Mouse (Mus musculus) B cell, adult (primary cell): ENCODE measurements around the gene Slc46a1. TPM values are rescaled to one million over a fixed set of nuclear protein-coding genes. Genes with fewer than 3 reads are reported as not detected.

Experiments
- total RNA-seq: library from RNA; stranded (reverse); gene quantifications from 4 replicates; pipeline ENCODE4 v1.2.4, GENCODE M21; 2023; ENCODE audit not compliant: inconsistent age

Slc46a1 gene
- 0.36 to 2.1 TPM (median 0.70 TPM) in 4 replicates for total RNA-seq

DNA sequence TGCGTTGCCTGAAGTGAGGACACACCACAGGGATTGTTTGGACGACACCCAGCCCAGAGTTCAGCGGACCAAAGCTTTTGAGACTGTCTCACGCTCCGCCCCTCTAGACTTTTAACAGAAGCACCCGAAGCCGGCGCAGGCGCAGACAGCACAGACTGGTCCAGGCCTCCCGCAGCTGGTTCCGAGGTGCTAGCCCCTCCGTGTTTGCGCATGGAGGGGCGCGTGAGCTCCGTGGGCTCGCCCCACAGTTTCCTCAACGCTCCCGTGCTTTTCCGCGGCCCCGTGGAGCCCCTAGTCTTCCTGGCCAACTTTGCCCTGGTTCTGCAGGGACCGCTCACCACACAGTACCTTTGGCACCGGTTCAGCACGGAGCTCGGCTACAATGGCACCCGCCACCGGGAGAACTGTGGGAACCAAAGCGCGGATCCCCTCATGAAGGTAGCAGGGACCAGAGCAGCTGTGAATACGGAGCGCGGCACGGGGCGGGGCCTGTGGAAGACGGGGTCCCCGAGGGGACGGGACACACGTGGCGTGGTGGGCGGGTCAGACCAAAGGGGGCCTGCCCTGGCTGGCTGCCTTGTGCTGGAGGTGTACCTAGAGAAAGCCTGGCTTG lies at the start of gene Slc46a1:
TSS of gene Slc46a1 (plus strand) at position 130 of the 613 bp plus-strand sequence.

DNA sequence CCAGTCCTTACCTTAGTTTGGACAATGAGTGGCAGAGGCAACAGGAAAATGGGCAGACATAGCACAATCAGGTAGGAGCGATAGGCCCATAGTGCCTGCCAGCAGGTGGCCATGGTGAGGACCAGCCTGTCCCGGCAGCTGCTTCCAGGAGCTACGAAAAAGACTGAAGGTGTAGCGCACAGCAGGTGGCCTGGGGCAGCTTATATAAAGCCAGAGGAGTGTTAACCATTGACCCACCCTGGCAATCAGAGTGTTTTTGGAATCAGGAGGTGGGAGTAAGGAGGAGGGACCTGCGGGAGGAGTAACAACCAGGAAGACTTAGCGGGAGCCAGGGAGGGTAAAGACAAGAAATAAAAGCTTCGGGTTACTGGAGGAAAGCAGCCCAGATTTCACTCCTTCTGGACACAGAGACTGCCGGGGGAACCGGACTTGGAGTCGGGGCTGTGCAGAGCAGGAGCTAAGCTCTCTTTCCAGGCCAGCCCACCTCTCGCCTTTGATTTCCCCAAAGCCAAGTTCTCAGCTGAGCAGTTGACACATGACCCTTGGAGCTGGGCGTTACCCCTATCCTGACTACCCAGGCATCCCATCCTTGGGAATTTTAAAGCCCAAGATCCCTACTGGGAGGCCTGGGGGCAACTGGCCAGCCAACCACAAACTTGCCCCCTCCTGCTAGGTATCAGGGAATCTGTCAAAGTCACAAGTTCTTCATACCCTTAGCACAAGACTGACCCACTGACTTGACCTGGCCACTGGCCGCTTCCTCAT lies 43.3 kb upstream of the Slc46a1 start, which contains the start of gene Slc13a2:
TSS of gene Slc13a2 (minus strand) at position 163 of the 765 bp plus-strand sequence.

DNA sequence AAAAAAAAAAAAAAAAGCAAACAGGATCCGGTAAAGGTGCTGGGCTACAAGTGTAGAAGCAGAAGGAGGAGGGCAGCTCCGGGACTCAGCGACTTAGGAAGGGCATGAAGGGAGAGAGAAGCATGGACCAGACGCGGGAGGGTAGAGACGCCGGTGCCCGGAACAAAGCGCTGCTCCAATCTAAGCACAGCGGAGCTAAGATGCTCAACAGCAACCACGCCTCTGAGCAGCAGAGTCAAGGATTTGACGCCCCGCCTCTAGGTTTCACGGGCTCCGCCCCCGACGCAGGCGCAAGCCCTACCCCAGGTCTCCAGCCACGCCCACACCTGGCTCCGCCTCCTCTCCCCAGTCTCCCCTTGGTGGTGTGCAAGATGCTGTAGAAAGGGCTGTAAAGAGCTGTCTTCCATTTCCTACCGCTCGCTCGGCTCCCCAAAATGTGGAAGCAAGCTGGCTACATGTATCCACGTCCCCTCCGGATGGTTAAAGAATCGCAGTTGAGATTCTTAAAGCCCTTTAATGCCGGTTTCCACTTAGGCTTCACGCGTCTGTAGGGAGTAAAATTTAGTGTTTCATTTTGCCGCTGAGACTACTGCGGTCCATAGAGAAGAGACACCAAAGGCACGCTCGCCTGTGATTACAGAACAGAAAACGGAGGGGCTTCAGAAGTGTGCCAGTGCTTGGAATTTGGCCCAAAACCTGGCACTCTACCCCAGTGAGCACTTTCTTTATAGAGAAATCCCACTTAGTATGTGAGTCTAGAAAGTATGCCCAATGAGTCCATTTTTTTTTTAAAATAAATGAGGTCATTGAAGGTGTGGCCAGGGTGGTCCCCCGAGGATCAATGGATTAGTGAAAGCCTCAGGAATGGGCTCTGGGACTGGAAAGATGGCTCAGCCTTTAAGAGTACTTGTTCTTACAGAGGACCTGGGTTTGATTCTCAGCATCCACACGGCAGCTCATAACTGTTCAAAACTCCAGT lies 32.3 kb downstream of the Slc46a1 start, which contains the start of gene Sarm1:
TSS of gene Sarm1 (minus strand) at position 211 of the 979 bp plus-strand sequence.

DNA sequence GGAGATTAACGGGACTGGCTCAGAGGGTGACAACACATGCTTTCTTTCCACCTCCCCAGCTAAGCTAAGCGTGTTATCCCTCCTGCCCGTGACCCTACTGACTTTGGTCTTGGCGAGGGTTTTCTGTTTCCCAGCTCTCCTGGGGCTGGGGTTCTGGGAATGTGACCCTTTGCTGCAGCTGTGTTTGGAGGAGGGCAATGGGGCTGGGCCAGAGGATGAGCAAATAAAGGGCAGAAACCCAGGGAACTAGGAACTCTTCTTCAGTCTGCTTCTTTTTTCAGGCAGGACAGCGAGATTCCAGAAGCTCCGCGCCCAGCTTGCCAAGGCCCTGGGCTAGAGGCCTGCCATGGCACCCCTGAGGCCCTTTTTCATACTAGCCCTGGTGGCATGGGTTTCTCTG lies 33.5 kb downstream of the Slc46a1 start, which contains the start of gene Vtn:
TSS of gene Vtn (plus strand) at position 88 of the 400 bp plus-strand sequence.

DNA sequence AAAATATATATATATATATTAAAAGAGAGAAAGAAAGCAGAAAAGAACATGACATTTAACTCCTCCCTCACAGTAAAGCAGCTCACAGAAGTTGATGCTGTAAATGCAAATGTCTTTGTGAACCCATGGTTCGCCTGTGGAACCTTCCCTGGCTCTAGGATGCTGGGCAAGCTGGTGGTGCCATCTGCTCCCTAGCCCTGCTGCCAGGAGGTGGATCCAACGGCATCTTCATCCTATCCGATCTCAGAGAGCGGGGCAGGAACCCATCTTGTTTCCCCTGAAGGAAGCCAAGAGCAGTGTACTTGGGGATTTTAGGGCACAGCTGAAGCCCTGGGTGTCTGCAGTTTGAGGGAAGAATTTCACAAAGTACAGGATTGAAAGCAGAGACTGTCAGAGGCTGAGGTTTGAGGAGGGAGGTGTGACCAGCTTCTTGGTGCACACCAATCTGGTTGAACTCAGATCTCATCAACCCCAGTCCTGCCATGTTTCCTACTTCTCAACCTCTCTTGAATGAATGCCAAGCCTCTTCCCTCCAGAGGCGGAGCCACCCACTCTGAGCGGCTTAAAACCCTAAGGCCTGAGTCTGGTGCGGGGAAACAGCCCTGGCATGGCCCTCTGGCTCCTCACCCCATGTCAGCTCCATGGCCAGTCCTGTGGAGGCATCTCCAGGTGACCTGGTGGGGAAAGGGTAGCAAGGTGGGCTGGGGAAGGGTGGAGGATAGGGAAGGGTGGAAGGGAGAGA lies 37.6 kb downstream of the Slc46a1 start, which contains the start of gene Sebox:
TSS of gene Sebox (plus strand) at position 539 of the 742 bp plus-strand sequence.

DNA sequence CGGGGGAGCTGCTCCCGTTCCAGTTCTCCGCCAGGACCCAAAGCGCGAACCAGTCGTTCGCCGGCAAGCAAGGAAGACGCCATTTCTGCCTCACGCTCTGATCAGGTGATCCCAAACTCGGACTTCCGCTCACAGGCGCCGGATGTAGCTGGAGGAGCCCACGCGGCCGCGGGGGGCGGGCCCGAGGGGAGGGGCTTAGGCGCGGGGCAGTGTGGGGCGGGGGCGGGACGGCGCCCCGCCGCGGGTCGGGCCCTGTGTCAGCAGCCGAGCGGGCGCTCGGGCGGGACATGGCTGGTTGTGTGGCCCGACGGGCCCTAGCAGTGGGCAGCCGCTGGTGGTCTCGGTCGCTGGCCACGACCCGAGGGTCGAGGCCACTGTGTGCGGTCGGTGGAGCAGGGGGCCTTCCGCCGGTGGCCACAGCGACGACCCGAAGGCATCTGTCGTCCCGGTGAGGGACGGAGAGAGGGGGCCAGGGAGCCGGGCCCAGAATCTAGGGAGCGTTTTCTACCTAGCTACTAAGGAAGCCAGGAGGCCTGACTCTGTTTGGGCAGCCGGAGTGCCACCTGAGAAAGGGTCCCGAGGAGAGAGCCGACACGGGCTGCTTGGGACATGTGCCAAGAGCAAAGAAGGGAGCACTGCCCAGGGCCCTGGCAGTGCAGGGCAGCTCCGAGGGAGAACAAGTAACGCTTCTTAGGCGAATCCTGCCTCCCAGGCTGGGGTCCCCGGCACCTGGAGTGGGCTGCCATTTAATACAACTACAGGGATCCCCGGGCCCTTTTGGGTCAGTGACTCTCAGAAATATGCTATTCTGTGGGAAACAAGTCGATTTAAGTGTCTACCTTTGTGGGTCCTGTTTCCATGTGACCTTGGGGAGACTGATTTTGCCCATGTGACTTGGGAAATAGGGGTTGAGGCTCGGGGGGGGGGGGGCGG lies 46.8 kb downstream of the Slc46a1 start, which contains the start of the genes Tmem199 and Poldip2:
TSS of gene Tmem199 (minus strand) at position 148 of the 933 bp plus-strand sequence.
TSS of gene Poldip2 (plus strand) at position 169 of the 933 bp plus-strand sequence.

Other genes with a start within 250 kb of the Slc46a1 start
- gene Sdf2, start 220.0 kb upstream of the Slc46a1 start, total RNA-seq = 55.1 to 64.3 TPM (median 58.4 TPM) in 4 replicates
- gene Supt6, start 219.7 kb upstream of the Slc46a1 start, total RNA-seq = 68.6 to 78.0 TPM (median 72.8 TPM) in 4 replicates
- gene 2610507B11Rik, start 203.9 kb upstream of the Slc46a1 start, total RNA-seq = 109 to 122 TPM (median 117 TPM) in 4 replicates
- gene BC030499, start 174.9 kb upstream of the Slc46a1 start, total RNA-seq = 1.3 to 2.3 TPM (median 2.0 TPM) in 4 replicates
- 2.5 to 6.3 TPM (median 4.3 TPM) in 4 replicates for gene Spag5, start 164.2 kb upstream of the Slc46a1 start, total RNA-seq
- 34.3 to 36.6 TPM (median 35.0 TPM) in 4 replicates for gene Aldoc, start 142.7 kb upstream of the Slc46a1 start, total RNA-seq
- 53.8 to 62.9 TPM (median 56.3 TPM) in 4 replicates for gene Pigs, start 137.3 kb upstream of the Slc46a1 start, total RNA-seq
- 55.4 to 61.9 TPM (median 57.2 TPM) in 4 replicates for gene Unc119, start 122.2 kb upstream of the Slc46a1 start, total RNA-seq
- not detected in 4 replicates for gene Foxn1, start 79.1 kb upstream of the Slc46a1 start, total RNA-seq
- gene Slc13a2, start 43.5 kb upstream of the Slc46a1 start, total RNA-seq = not detected in 4 replicates
- gene Sarm1, start 32.1 kb downstream of the Slc46a1 start, total RNA-seq = 2.1 to 2.7 TPM (median 2.3 TPM) in 4 replicates
- not detected in 4 replicates for gene Vtn, start 33.4 kb downstream of the Slc46a1 start, total RNA-seq
- not detected in 4 replicates for gene Sebox, start 37.8 kb downstream of the Slc46a1 start, total RNA-seq
- gene Tmem199, start 46.5 kb downstream of the Slc46a1 start, total RNA-seq = 34.4 to 42.9 TPM (median 41.0 TPM) in 4 replicates
- 30.4 to 43.1 TPM (median 39.2 TPM) in 4 replicates for gene Poldip2, start 46.5 kb downstream of the Slc46a1 start, total RNA-seq
- gene Tnfaip1, start 70.6 kb downstream of the Slc46a1 start, total RNA-seq = 15.2 to 18.9 TPM (median 15.9 TPM) in 4 replicates
- gene Ift20, start 70.7 kb downstream of the Slc46a1 start, total RNA-seq = 21.9 to 27.7 TPM (median 23.5 TPM) in 4 replicates
- gene Tmem97, start 85.1 kb downstream of the Slc46a1 start, total RNA-seq = 3.6 to 6.5 TPM (median 5.7 TPM) in 4 replicates
- 21.5 to 23.5 TPM (median 22.7 TPM) in 4 replicates for gene Nlk, start 231.7 kb downstream of the Slc46a1 start, total RNA-seq